Mouse (Mus musculus) midbrain, embryonic 13.5 days (tissue): Measurements from ENCODE around the gene Nt5dc3. TPM values are rescaled to one million over a fixed set of nuclear protein-coding genes. Genes with fewer than 3 reads are reported as not detected.

Experiments used
- ATAC-seq: fragments of 200-750 bp; cut with Nextera tagmentation; 2 replicates; pipeline ENCODE4 v1.8.0; 2017; ENCODE audit warnings: mild to moderate bottlenecking, moderate TSS enrichment, moderate library complexity
- H3K27ac ChIP-seq: fragments of 300-500 bp; sonication (generic); 2 replicates; pipeline ENCODE4 v1.5.1; 2015; ENCODE audit warnings: inconsistent platforms, mild to moderate bottlenecking, moderate library complexity
- H3K27me3 ChIP-seq: fragments of 300-500 bp; sonication (generic); 2 replicates; pipeline ENCODE4 v1.6.1; 2015; ENCODE audit warnings: mild to moderate bottlenecking, inconsistent platforms
- H3K36me3 ChIP-seq: fragments of 300-500 bp; sonication (generic); 2 replicates; pipeline ENCODE4 v1.6.1; 2015; ENCODE audit warnings: mild to moderate bottlenecking, inconsistent platforms
- H3K4me1 ChIP-seq: fragments of 300-500 bp; sonication (generic); replicated peaks from 2 replicates; pipeline ENCODE4 v1.6.1; 2015; ENCODE audit warnings: inconsistent platforms
- H3K4me2 ChIP-seq: fragments of 300-500 bp; sonication (generic); replicated peaks from 2 replicates; pipeline ENCODE4 v1.6.1; 2015; ENCODE audit warnings: moderate library complexity, mild to moderate bottlenecking, inconsistent platforms
- H3K4me3 ChIP-seq: fragments of 300-500 bp; sonication (generic); replicated peaks from 2 replicates; pipeline ENCODE4 v1.5.1; 2015; ENCODE audit warnings: mild to moderate bottlenecking, inconsistent platforms
- H3K9ac ChIP-seq: fragments of 300-500 bp; sonication (generic); replicated peaks from 2 replicates; pipeline ENCODE4 v1.6.1; 2015; ENCODE audit warnings: mild to moderate bottlenecking, inconsistent platforms
- H3K9me3 ChIP-seq: fragments of 300-500 bp; sonication (generic); 2 replicates; pipeline ENCODE4 v1.6.1; 2016; ENCODE audit warnings: mild to moderate bottlenecking, inconsistent platforms
- WGBS: fragments of 180-500 bp; shearing (Covaris S2); methylation state at CpG from one replicate; pipeline ENCODE4 v1.1.7; 2015; 5-methylcytosine and 5-hydroxymethylcytosine counted together
- polyA plus RNA-seq: library from polyadenylated mRNA; unstranded; fragments of >200 nt; fragmentation: Nextera tagmentation; extraction: Ambion mirVana; gene quantifications from 2 replicates; pipeline ENCODE4 v1.2.1, GENCODE M21; 2015

The Nt5dc3 gene
- polyA plus RNA-seq, 1 experiment from 2014 or later: 5.9 TPM

GRCm38 (mm10) chr10:86796073-86796741 is 17.4 kb downstream of the Nt5dc3 start:
- H3K4me2 ChIP-seq: no peak overlapping the region
- no peaks in the 10 kb centered on the region for H3K27me3 ChIP-seq
- H3K27ac ChIP-seq: no peak overlapping the region
- no peak overlapping the region for H3K9ac ChIP-seq
- no peaks in the 10 kb centered on the region for H3K4me1 ChIP-seq
- WGBS: 97% methylated on average over 5 of the region's 5 CpGs
- no peaks in the 10 kb centered on the region for H3K36me3 ChIP-seq
- H3K4me3 ChIP-seq: no peak overlapping the region
- peak; percentile 53; the same call in 1 of the 2 replicates for ATAC-seq
- H3K9me3 ChIP-seq: no peaks in the 10 kb centered on the region

GRCm38 (mm10) chr10:86807362-86807761 is 28.6 kb downstream of the Nt5dc3 start:
- WGBS: 97% methylated on average over 1 of the region's 1 CpGs
- H3K27ac ChIP-seq: no peak overlapping the region

GRCm38 (mm10) chr10:86808013-86808758 is 29.4 kb downstream of the Nt5dc3 start:
- no peaks in the 10 kb centered on the region for H3K9me3 ChIP-seq

More at GRCm38 (mm10) chr10:86807362-86807761, 28.6 kb downstream of the Nt5dc3 start:
- no peaks in the 10 kb centered on the region for H3K9me3 ChIP-seq
- no peaks in the 10 kb centered on the region for H3K27me3 ChIP-seq
- H3K4me3 ChIP-seq: no peak overlapping the region
- H3K9ac ChIP-seq: no peak overlapping the region
- ATAC-seq: no peak
- H3K36me3 ChIP-seq: no peaks in the 10 kb centered on the region
- no peak overlapping the region for H3K4me2 ChIP-seq
- no peaks in the 10 kb centered on the region for H3K4me1 ChIP-seq

GRCm38 (mm10) chr10:86810000-86810399 is 31.2 kb downstream of the Nt5dc3 start:
- Histone ChIP-seq H3K9me3 (no peaks in the 10 kb centered on the region), H3K4me1 (no peaks in the 10 kb centered on the region), H3K9ac (no peak overlapping the region), H3K27ac (no peak overlapping the region), H3K36me3 (no peaks in the 10 kb centered on the region), H3K27me3 (no peaks in the 10 kb centered on the region), H3K4me3 (no peak overlapping the region), H3K4me2 (no peak overlapping the region)
- WGBS: 83% methylated on average over 9 of the region's 9 CpGs
- no peak for ATAC-seq

More at GRCm38 (mm10) chr10:86808013-86808758, 29.4 kb downstream of the Nt5dc3 start:
- H3K9ac ChIP-seq: no peak overlapping the region
- H3K4me1 ChIP-seq: no peaks in the 10 kb centered on the region
- peak; percentile 50; the same call in 1 of the 2 replicates for ATAC-seq
- WGBS: 73% methylated on average over 15 of the region's 15 CpGs
- no peak overlapping the region for H3K4me2 ChIP-seq
- H3K36me3 ChIP-seq: no peaks in the 10 kb centered on the region
- H3K27me3 ChIP-seq: no peaks in the 10 kb centered on the region
- H3K4me3 ChIP-seq: no peak overlapping the region
- H3K27ac ChIP-seq: no peak overlapping the region; the same call in 1 of the 2 replicates

GRCm38 (mm10) chr10:86810612-86811011 is 31.8 kb downstream of the Nt5dc3 start:
- ATAC-seq: no peak
- H3K4me2 ChIP-seq: no peak overlapping the region
- H3K9me3 ChIP-seq: no peaks in the 10 kb centered on the region
- no peaks in the 10 kb centered on the region for H3K36me3 ChIP-seq
- 92% methylated on average over 5 of the region's 5 CpGs for WGBS
- no peaks in the 10 kb centered on the region for H3K4me1 ChIP-seq
- H3K27me3 ChIP-seq: no peaks in the 10 kb centered on the region
- H3K4me3 ChIP-seq: no peak overlapping the region
- H3K27ac ChIP-seq: no peak overlapping the region
- H3K9ac ChIP-seq: no peak overlapping the region

GRCm38 (mm10) chr10:86814292-86815131 is 35.7 kb downstream of the Nt5dc3 start:
- peaks cover 4% of the 10 kb centered on the region for H3K4me1 ChIP-seq

GRCm38 (mm10) chr10:86815133-86815532 is 36.3 kb downstream of the Nt5dc3 start:
- H3K27ac ChIP-seq: no peak overlapping the region
- H3K27me3 ChIP-seq: no peaks in the 10 kb centered on the region
- no peaks in the 10 kb centered on the region for H3K9me3 ChIP-seq
- H3K4me3 ChIP-seq: no peak overlapping the region
- peaks cover 10% of the 10 kb centered on the region for H3K4me1 ChIP-seq
- H3K4me2 ChIP-seq: no peak overlapping the region
- ATAC-seq: no peak
- WGBS: 89% methylated on average over 7 of the region's 7 CpGs
- peaks cover 4% of the 10 kb centered on the region; the same call in 1 of the 2 replicates for H3K36me3 ChIP-seq
- no peak overlapping the region for H3K9ac ChIP-seq

More at GRCm38 (mm10) chr10:86814292-86815131, 35.7 kb downstream of the Nt5dc3 start:
- Histone ChIP-seq H3K36me3 (peaks cover 4% of the 10 kb centered on the region; the same call in 1 of the 2 replicates), H3K27ac (no peak overlapping the region), H3K4me3 (no peak overlapping the region), H3K27me3 (no peaks in the 10 kb centered on the region), H3K9ac (no peak overlapping the region), H3K9me3 (no peaks in the 10 kb centered on the region), H3K4me2 (no peak overlapping the region)
- no peak for ATAC-seq
- WGBS: 88% methylated on average over 19 of the region's 19 CpGs

GRCm38 (mm10) chr10:86819649-86820165 is 40.9 kb downstream of the Nt5dc3 start:
- Histone ChIP-seq H3K4me3 (no peak overlapping the region), H3K4me2 (no peak overlapping the region), H3K9me3 (no peaks in the 10 kb centered on the region), H3K27me3 (no peaks in the 10 kb centered on the region), H3K36me3 (peaks cover 28% of the 10 kb centered on the region; the same call in 1 of the 2 replicates), H3K4me1 (peaks cover 15% of the 10 kb centered on the region), H3K9ac (peak overlapping the region; percentile 14; the same call in 1 of the 2 replicates), H3K27ac (peak overlapping the region; percentile 42)
- 30% methylated on average over 8 of the region's 8 CpGs for WGBS
- ATAC-seq: peak; percentile 80

- Histone ChIP-seq H3K36me3 (peaks cover 34% of the 10 kb centered on the region; the same call in 1 of the 2 replicates), H3K4me1 (peaks cover 15% of the 10 kb centered on the region), H3K9ac (no peak overlapping the region), H3K4me2 (no peak overlapping the region), H3K27ac (no peak overlapping the region), H3K4me3 (no peak overlapping the region), H3K9me3 (no peaks in the 10 kb centered on the region), H3K27me3 (no peaks in the 10 kb centered on the region)
- no peak for ATAC-seq
- 93% methylated on average over 7 of the region's 7 CpGs for WGBS
Measured at GRCm38 (mm10) chr10:86821014-86821413, 42.2 kb downstream of the Nt5dc3 start.

GRCm38 (mm10) chr10:86824093-86824492 is 45.3 kb downstream of the Nt5dc3 start:
- no peak overlapping the region for H3K4me2 ChIP-seq
- peaks cover 15% of the 10 kb centered on the region for H3K4me1 ChIP-seq
- no peak for ATAC-seq
- no peak overlapping the region for H3K9ac ChIP-seq
- no peak overlapping the region for H3K27ac ChIP-seq
- 84% methylated on average over 6 of the region's 6 CpGs for WGBS
- peaks cover 33% of the 10 kb centered on the region for H3K36me3 ChIP-seq
- no peaks in the 10 kb centered on the region for H3K27me3 ChIP-seq
- H3K9me3 ChIP-seq: no peaks in the 10 kb centered on the region
- no peak overlapping the region for H3K4me3 ChIP-seq

- Histone ChIP-seq H3K4me1 (peaks cover 7% of the 10 kb centered on the region), H3K36me3 (peaks cover 37% of the 10 kb centered on the region), H3K27me3 (no peaks in the 10 kb centered on the region), H3K27ac (no peak overlapping the region), H3K4me2 (no peak overlapping the region), H3K9ac (no peak overlapping the region), H3K4me3 (no peak overlapping the region), H3K9me3 (no peaks in the 10 kb centered on the region)
- ATAC-seq: no peak
- WGBS: 83% methylated on average over 14 of the region's 14 CpGs
Measured at GRCm38 (mm10) chr10:86824871-86825270, 46.1 kb downstream of the Nt5dc3 start.
